Mouse (Mus musculus) lung, postnatal 14 days (tissue): ENCODE measurements around the gene Rpl36.
"Not testable (repeated sequence)": the region's sequence is repeated elsewhere in the genome, so short reads cannot be mapped to it uniquely, and the experiment has no call there.

ENCODE experiments used
- DNase-seq: peaks from one replicate; pipeline ENCODE4 v3.0.0; 2021

Gene Rpl36

GRCm38 (mm10) chr17:56609452-56610171, 3.6 kb upstream of the Rpl36 start, which contains the start of gene 2410015M20Rik:
2410015M20Rik (minus strand) TSS chr17:56609771.
- DNase-seq, result peak; percentile 94

GRCm38 (mm10) chr17:56611323-56611722, 1.9 kb upstream of the Rpl36 start:
- no peak for DNase-seq

GRCm38 (mm10) chr17:56611861-56612564, 1.2 kb upstream of the Rpl36 start:
- peak; percentile 55 for DNase-seq

GRCm38 (mm10) chr17:56612565-56612939, 664 bp upstream of the Rpl36 start:
- not testable (repeated sequence) for DNase-seq

GRCm38 (mm10) chr17:56613893-56614292, 677 bp downstream of the Rpl36 start:
- DNase-seq, result not testable (repeated sequence)

- no peak for DNase-seq
Measured at GRCm38 (mm10) chr17:56614391-56615135, 1.3 kb downstream of the Rpl36 start.

- DNase-seq, result no peak
Measured at GRCm38 (mm10) chr17:56615136-56615784, 2.0 kb downstream of the Rpl36 start.

- no peak for DNase-seq
Measured at GRCm38 (mm10) chr17:56615792-56616191, 2.6 kb downstream of the Rpl36 start.

- DNase-seq, result no peak
Measured at GRCm38 (mm10) chr17:56616725-56617124, 3.5 kb downstream of the Rpl36 start.

- no peak for DNase-seq
Measured at GRCm38 (mm10) chr17:56617628-56618027, 4.4 kb downstream of the Rpl36 start.

- no peak for DNase-seq
Measured at GRCm38 (mm10) chr17:56625495-56625894, 12.3 kb downstream of the Rpl36 start.

- no peak for DNase-seq
Measured at GRCm38 (mm10) chr17:56626260-56626659, 13.0 kb downstream of the Rpl36 start.

- peak; percentile 97 for DNase-seq
Measured at GRCm38 (mm10) chr17:56626754-56627470, 13.7 kb downstream of the Rpl36 start, which contains the start of gene Lonp1. Lonp1 (minus strand) TSS chr17:56626887.

- no peak for DNase-seq
Measured at GRCm38 (mm10) chr17:56627530-56628277, 14.5 kb downstream of the Rpl36 start, which contains the start of gene Catsperd. Catsperd (plus strand) TSS chr17:56628143.

- DNase-seq, result not testable (repeated sequence)
Measured at GRCm38 (mm10) chr17:56629800-56630781, 16.9 kb downstream of the Rpl36 start.

GRCm38 (mm10) chr17:56631807-56632206, 18.6 kb downstream of the Rpl36 start:
- no peak for DNase-seq

- DNase-seq, result no peak
Measured at GRCm38 (mm10) chr17:56634023-56634422, 20.8 kb downstream of the Rpl36 start.

GRCm38 (mm10) chr17:56643237-56643636, 30.0 kb downstream of the Rpl36 start:
- no peak for DNase-seq

- DNase-seq, result no peak
Measured at GRCm38 (mm10) chr17:56647546-56647945, 34.3 kb downstream of the Rpl36 start.

- peak; percentile 4 for DNase-seq
Measured at GRCm38 (mm10) chr17:56651801-56652200, 38.6 kb downstream of the Rpl36 start.
